Mouse (Mus musculus) urinary bladder, postnatal 10 days (tissue): ENCODE data around the gene Slc35b3.

Experiments
- DNase-seq: peaks from one replicate; pipeline ENCODE4 v3.0.0; 2022; ENCODE audit warnings: low spot score

Gene Slc35b3

DNA sequence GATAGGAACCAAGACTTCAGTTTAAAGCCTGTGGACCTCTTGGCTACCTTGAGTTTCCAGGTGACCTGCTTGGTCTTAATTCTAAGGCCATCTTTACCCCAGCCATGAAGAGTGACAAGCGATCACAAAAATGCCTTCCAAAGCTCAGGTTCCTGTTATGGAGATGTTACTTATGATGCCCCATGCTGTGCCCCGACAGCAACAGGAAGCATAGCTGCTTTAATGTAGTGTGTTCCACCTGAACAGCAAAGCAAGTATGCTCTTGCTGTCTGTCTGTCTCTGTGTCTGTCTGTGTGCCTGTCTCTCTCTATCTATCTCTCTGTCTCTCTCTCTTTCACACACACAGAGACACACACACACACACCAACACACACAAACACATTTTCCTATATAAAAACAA lies 22.2 kb downstream of the Slc35b3 start:
- DNase-seq = no peak

DNA sequence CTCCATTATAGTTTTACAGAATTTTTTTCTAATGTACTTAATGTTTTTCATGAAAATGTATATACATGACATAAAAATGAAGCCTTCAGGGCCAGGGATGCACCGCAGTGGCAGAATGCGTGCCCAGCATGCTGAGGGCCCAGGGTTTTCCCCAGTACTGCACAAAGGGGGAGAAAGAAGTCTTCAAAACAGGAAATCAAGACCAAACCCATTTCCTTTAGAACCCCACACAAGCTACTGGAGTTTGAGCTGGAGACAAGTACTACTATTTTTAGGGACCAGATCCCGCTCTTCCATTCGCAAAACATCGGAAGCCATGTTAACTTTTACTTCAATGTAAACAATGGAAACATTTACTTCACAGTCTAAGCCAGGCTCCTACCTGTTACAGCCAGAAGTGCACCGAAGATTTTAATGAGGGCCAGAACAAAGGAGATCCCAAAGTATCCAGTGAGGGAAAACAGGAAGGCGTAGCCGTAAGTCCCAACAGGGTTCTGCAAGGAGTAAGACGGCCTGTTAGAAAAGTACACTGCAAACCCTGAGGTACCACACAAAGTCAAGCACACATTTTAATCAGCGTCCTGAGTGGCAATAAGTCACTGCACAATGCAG lies 23.7 kb downstream of the Slc35b3 start:
- no peak for DNase-seq

DNA sequence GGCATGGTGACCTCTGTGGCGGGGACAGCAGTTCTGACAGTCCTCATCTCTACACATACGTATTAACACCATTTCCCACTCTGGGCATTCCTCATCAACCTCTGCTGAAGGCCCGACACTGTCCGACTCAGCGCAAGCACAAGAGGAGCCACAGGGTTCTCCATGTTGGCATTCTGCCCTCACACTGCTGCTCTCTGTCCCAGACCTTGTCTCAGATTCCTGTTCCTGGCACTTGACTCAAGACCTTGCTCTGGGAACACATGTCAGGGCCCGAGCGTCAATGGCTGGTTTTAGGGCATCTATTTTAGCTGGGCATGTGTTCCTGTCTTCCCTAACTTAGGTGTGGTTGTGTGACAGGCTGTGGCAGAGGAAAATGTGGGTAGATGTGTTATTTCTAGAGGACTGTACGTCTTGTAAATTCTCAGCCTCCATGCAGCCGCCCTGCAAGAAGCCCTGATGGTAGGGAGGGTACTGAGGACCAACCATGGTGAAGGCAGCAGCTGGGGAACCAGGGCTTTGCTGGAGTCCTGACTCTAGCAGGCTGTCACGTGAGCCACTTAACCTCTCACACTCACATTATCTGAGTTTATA lies 24.7 kb downstream of the Slc35b3 start:
- no peak for DNase-seq

DNA sequence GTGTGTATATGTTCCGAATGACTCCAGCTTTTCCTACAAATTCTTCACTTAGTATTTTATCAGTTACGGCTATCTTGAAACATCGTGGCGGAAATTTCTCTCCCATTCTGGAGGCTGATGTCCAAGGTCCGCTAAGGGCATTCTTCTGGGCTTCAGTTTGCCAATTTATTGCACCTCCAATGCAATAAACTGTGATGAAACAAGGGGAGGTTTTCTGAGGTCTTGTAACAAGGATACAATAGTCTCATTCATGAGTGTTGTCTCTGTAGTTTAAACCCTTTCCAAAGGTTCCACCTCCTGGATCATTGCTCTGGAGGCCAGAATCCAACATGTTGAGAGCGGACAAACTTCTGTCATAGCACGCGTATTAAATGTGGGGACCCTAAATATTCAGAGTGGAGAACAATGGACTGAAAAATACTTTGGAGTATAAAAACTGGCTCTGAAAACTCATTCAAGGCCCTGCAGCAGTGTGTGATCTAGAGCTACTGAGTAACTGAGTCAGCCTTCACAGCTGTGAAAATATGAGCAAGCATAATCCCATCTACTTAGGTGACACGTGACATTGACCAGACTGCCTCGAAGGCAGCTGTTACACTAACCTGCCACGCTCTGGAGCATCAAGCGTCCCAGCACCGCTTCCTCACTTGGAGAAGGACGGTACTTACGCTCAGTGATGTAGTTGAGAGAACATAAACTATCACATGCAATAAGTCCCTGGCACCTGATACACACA lies 30.7 kb downstream of the Slc35b3 start:
- DNase-seq = no peak

DNA sequence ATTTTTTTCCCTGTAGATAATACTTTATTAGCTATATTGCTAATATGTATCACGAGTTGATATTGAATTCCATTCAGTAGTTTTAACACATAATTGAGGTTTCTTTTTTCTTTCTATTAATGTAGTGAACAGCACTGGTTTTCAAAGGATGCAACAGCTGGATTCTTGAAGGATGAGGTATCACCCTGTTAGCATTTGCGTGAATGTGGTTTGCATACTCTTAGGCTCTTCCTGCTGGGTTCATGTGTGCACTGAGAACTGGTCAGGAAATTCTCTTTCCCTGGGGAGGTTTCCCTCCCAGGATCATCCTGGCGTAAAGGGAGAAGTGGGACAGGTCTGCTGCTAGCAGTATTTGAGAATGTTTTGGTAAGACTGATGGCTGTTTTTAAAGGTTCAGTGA lies 38.0 kb downstream of the Slc35b3 start:
- no peak for DNase-seq

DNA sequence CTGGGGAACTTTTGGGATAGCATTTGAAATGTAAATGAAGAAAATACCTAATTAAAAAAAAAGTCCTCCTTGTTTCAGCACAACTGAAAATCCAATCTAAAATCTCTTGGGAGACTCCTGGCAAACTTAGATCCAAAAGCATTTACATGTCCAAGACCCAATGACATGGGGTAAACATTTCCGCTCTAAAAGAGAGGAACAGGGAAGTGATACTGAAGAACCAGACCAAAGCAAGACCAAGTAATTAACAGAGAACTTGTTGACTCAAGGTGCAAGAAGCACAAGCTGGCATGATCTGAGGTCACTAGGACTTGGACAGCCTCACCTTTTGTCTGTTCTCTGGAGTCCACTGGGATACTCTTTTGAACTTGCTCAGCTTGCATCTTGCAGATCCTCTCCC lies 39.4 kb downstream of the Slc35b3 start:
- DNase-seq = no peak

DNA sequence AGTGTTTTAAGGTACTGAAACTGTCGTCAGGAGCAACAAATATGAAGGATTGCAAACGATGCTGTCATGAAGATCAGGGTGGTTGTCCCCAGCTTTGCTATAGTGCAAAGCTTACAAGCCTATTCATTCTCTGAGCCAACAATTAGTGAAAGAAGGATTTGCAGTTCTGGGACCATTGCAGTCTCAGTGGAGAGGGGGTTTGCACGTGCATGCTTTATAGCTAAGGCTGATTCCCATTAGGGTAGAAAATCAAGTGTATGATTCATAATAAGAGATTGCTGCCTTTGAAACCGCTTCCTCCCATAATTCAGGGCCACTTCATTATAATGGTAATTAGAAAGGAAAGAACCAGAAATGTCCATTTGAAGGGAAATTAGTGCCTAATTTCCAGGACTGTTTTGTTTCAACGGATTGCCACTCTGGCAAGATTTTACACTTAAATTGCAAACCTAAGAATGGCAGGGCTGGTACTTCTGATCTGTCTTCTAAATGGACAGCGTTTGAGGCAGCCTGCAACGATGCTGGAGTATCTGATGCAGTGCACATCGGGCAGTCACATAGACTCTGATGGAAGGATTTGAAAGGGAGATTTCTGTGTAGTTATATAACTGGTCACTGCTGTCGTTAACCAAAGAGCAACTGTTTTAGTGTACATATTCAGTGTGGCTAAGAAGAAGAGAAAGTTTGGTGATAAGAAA lies 42.3 kb downstream of the Slc35b3 start:
- no peak for DNase-seq

DNA sequence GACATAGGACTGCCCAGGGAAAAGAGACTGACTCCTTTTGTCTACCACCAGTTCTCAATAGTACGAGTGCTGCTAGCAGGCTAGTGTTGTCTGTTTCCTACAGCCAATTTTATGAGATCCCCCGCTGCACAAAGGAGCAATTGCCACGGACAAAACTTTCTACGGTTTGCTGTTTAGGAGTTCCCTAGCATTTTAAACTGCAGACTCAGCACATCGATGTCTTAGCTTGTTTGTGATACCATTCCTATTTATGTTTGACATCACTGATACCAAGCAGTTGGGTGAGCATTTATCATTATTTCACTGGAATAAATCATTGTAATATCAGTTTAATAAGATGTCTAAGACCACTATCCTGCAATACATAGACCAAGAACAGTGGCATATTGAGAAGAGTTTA lies 43.1 kb downstream of the Slc35b3 start:
- DNase-seq = no peak

DNA sequence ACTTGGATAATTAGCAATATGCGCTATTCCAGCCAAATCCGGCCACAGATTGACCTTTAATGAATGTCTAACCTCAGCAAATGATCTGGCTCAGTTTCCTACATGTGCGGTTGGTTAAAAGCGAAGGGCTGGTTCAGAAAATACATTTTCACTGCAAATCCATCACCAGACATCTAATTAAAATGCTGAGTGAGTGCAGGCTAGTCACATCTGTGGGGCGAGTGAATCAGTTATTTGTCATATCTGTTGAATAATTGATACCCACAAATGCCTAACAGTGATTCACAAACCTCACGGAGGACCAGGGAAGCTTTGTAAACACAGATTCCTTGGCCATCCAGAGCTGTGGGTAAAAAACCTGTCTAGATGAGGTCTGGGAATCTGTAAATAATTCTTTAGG lies 45.9 kb downstream of the Slc35b3 start:
- no peak for DNase-seq

DNA sequence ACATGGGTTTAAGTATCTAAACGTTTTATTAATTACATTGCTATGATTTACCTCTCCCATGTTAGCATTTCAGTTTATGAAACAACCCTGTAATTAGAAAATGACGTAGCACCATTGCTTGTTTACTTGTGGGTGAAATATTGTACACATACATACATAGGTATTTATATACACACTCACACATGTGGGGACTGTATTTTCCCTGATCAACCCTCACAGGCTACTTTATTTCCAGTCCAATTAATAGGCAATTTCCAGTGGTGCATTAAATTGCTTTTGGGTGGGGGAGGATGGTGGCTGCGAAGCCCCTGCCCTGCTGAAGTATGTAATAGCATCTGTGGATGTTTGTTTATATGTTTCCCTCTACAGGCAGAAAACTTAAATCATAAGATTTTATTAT lies 68.3 kb downstream of the Slc35b3 start:
- no peak for DNase-seq
